Mouse (Mus musculus) forelimb bud, embryonic 11.5 days (tissue): ENCODE data around the gene Mkrn2os.
"Not testable (repeated sequence)": the region's sequence is repeated elsewhere in the genome, so short reads cannot be mapped to it uniquely, and the experiment has no call there.

Source experiments
- DNase-seq: peaks from one replicate; pipeline ENCODE4 v3.0.0-alpha.2; 2012; ENCODE audit warnings: low read depth, low spot score

Gene Mkrn2os

DNA sequence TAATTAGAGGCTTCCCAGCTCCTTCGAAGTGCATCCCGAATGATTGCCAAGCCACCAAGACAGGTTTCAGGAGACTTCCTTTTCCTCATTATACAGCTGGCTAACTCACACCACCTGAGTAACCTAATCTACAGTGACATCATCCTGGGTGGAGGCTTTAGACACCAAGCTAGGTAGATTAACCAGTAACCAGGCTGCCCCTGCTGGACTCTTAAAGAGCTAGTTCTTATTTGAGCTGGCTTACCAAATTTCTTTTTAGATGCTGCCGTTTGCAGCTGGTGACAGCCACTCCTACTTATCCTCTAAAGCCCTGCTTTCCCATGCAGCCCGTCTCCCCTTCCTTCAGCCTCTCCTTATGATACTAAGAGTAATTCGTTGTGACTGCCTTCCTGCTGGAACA lies at the start of gene Mkrn2os:
Gene Mkrn2os (minus strand): TSS at position 119 of the 400 bp plus-strand sequence.
- no peak for DNase-seq

DNA sequence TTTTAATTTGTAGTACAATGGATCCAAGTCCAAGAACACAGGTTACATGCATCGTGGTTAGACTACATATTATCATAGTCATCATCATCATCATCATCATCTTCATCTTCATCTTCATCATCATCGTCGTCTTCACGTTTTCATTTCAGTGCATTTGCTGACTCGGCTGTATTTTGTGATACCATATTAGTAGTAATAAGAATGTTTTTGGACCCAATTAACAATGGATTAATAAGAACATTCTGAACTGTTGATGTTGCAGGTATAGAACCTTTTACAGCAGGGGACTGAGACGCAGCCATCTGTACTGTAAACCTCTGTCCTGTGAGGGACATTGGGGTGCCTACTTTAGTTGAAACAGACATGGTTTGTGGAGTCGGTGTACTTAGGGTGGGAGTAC lies 45.8 kb upstream of the Mkrn2os start:
- DNase-seq: not testable (repeated sequence)

DNA sequence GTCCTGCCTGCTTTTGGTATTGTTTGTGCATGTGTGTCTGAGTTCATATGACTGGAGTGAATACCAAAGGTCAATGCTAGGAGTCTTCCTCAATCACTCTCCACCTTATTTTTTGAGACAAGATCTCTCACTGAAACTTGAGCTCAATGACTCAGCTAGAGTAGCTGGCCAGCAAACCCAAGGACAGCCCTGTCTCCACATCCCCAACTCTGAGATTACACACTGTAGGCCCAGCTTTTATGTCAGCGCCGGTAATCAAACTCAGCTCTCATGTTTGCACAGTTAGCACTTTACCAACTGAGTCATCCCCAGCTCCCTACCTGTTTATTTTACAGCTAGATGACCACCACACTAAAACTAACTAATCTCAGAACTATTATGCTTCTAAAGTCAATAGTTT lies 41.6 kb upstream of the Mkrn2os start:
- DNase-seq: no peak

DNA sequence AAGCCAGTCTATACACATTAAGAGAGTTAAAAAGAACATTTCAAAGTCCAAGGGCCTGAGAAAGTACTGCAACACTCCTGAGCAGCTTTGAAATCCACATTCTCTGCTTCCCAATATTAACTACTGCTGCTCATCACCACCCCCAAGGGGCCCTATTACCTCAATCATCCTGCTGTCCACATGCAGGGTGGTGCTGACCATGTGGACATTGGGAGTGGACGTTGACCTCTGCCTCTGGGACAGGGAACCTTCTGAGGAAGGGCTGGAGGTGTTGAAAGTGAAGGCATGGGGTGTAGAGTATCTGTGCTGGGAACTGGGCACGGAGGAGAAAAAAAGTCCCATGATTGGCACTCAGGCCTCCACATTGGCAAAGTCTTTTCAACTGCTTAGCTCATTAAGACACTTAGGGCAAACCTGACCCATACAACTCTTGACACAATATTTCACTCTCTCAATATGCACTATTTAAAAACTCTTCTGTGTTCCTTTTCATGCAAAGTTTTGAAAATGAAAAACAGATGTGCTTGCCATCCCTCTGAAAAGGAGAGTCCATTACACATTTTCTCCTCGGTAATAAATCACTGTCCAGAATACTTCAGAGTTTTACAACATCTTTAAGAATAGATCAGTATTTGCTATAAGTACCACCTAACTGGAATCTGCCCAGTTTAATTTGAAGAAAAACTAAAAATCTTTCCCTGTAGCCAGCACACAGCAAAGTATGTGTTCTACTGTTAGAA lies 38.9 kb upstream of the Mkrn2os start:
- no peak for DNase-seq

DNA sequence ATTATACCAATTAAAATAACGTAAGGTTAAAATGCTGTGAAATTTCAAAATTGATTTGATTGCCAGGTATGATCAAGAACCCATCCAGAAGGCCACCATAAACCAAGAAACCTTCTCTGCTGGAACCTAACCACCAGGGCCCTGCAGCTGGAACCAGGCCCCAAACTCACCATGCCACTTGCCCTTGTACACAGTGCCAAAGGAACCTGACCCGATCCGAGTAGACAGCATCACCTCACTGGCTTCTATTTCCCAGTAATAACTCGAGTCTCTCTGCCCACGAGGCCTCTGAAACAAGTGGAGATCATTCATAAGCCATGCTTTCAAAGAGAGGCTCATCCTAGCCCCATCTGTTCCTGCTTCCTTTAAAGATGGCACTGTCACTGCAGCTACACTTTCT lies 33.7 kb upstream of the Mkrn2os start:
- DNase-seq: no peak

DNA sequence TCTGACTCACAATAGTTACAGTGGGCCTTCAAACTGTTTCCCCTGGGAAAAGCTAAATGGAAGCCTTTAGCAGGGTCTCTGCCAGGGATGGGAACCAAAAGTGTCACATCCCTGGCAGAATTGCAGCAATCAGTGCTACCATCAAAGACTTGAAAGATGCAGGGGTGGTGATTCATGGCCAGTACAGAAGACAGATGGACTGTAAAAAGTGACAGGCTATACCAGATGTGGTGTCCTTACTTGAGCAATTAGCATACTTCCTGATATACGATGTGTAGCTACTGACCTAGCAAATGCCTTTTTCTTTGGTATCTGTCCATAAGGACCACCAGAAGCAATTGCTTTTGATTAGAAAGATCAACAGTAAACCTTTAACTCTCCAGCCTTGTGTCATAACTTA lies 28.6 kb upstream of the Mkrn2os start:
- no peak for DNase-seq

DNA sequence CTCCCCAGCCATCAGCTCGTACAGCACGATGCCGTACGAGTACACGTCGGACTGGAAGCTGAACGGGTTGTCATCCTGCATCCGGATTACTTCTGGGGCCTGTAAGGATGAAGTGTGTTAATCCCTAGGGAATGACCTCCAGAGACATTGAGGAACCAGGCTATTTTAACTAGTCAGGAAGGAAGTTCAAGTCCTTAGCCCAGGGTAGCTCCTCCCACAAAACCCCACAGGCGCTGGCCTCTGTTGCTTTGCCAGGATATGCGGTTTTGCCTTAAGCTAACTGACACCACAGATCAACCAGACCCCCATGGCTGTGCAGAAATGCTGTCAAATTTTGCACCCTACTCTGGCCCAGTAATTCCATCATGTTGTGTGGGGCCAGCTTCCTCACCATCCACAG lies 27.4 kb upstream of the Mkrn2os start:
- no peak for DNase-seq

DNA sequence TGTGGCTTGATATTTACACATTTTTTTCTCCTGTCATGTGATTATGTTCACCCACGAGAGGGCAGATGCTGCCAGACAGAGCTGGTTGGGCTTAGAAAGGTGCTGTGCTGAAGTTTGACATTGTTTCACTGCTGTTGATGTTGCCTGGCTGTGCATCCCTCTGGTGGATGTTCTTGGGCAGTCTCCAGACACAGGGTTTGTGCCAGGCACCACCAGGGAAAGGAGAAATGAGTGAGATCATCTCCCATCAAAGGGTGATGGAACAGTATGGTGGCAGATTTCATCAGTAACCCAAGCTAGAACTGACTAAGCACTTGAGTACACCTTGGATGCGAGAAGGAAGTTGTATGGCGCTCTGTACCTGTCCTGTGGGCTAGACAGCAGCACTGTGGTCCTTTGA lies 23.6 kb upstream of the Mkrn2os start:
- DNase-seq: no peak

DNA sequence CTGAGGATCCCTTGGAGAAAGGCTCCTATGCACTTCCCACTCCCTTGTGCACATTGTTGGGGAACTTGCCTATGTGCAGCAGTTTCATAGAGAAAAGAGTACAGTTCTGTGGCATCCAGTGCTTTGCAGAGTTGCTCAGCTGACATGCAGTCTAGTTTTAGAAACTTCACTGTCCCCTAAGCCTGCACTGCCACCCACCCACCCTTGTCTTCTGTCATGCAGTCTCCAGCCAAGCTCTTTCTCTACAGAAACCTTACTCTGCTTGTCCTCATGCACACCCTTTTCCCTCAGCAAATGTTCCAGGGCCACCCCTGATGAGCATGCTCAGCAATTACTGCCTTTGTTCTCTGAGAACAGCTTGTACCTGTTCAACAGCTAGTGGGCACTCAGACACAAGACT lies 21.4 kb upstream of the Mkrn2os start:
- no peak for DNase-seq

DNA sequence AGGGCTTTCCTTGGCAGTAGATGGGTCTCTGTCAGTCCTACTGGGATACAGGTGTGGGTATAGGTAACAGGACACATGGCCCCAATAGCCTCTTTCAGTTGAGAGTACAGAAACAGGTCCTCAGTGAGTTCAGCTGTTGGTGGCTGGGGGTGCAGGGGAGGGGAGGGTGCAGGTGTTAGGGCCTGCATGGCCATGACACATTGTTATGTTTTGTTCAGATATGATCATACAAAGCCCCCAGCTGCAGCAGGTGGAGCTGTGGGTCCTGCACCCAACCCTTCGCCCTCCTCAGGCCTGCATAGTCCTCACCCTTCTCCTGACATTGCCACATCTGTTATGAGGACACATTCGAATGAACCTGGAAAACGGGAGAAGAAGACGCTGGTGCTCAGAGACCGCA lies 17.9 kb upstream of the Mkrn2os start:
- no peak for DNase-seq

DNA sequence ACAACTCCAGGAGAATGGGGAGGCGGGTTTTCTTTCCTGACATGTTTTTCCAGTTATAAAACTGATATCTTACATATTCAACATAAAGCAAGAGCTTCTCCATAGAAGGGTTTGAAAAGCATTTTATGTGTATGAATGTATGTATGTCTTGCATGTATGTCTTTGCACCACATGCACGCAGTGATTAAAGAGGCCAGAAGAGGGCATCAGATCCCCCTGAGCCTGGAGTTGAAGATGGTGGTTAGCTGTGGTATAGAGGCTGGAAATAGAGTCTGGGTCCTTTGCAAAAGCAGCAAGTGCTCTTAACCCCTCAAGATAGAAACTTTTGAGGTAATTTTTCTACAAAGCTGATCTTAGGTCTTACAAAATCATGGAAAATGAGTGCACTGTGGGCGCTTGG lies 16.7 kb upstream of the Mkrn2os start:
- peak; percentile 35 for DNase-seq

DNA sequence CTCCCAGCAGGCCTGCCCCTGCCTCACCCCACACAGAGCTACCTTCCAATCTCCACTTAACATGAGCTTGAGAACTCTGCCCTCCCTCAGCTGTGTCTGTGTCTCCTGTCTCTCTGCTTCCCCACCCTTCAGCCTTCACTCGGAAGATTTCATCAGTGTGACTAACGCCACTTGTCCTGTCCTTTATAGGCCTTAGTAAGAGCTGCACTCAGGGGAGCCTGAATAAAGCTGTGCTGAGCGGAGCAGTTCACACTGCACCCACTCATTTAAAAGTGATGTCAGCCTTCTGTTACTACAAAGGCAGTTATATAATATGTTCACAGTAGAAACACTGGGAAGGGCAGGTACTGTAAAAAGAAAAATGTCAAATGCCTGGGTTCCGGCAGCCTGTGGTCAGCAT lies 15.1 kb upstream of the Mkrn2os start:
- no peak for DNase-seq

DNA sequence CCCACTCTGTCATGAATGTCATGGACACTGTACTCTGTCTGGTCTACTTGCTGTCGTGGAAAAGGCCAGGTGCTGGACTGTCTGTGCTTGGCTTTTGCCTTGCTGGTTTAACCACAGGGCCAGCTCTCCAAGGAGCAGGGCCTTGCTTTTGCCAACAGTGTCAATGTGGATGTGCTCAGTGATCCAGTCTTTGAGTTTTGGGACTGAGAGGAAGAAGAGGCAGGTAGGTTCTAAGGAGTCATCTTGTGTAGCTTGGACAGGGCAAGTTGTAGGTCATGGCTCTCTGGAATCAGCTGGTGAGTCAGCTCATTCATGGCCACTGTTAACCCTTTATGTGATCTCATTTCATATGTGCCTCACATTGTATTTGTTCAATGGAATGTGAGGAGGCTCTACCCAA lies 14.1 kb upstream of the Mkrn2os start:
- DNase-seq: no peak

DNA sequence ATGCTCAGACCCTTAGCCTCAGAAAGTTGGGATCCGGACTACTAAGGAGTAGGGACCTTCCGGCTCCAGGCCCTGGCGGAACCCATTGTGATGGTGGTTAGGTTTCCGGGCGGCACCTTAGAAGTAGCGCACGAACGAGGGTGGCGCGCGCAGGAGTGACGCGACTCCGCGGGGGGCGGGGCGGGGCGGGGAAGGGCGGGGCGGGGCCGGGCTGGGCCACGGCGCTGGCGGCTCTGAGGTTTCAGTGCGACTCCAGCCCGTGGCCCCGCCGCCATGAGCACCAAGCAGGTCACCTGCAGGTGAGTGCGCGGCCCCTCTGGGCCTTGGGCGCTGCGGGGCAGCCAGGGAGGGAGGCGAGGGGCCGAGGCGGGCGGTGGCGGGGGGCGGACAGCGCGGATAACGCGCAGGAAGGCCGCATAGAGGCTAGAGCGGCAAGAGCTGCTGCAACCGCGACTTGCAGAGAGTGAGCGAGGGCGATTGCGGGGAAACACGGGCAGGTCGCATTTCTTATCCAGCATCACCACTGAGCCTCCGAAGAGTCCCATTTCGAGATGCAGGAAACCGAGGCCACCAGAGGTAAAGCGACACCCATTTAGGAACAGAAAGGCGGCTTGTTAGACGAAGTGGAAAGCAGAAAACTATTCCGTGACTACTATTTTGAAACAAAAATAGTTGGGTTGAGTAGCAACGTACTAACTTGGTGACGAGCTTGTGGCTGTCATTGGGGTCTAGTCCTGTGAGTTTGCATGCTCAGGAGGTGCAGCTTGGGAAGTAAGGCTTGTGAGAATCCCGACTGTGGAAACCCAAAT lies 9.5 kb upstream of the Mkrn2os start, which contains the start of gene Mkrn2:
Gene Mkrn2 (plus strand): TSS at position 188 of the 809 bp plus-strand sequence.
- peak; percentile 87 for DNase-seq

DNA sequence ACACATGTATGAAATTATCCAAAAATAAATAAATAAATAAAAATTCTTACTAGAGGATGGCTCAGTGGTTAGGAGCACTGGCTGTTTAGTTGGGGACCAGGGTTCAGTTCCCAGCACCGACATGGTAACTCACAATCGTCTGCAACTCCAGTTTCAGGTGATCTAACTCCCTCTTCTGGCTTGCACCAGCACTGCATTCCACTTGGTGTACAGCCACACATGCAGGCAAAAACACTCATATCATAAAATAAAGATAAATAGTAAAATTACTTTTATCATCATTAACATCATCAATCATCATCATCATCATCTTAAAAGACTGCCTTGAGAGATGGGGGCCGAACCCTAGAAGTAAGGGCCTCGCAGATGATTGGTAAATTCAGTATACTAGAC lies 8.9 kb upstream of the Mkrn2os start:
- peak; percentile 12 for DNase-seq

DNA sequence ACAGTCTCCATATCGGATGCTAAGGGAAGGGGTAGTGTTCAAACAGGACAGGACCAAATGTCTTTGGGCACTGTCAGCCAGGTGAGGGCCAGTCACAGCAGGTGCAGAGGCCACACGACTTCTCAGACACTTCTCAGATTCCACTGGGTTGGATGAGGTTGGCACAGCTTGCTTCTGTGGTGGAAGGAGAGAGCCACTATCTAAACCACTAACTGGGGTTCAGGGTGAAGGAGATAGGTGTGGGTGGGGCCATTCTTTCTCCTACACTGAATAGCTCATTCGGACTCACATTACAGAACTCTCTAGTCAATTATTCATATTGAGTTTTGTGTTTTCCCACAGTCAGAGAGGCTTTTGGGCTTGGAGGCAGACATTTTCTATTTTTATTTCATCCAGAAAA lies 3.3 kb upstream of the Mkrn2os start:
- DNase-seq: no peak

DNA sequence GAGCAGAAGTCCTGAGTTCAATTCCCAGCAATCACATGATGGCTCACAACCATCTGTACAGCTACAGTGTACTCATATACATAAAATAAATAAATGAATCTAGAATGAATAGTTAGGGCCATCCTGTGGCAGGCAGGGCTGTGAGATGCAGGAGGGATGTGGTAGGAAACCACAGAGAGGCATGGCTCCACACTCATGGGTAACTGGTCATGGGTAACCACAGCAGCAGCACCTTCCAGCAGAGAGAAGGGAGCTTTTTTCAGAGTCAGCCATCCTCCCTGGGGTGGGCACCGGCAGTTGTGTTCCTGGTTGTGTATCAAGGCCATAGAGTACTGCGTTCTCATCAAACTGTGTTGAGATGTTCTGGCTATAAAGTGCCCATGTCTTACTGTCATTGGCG lies 2.1 kb upstream of the Mkrn2os start:
- no peak for DNase-seq

DNA sequence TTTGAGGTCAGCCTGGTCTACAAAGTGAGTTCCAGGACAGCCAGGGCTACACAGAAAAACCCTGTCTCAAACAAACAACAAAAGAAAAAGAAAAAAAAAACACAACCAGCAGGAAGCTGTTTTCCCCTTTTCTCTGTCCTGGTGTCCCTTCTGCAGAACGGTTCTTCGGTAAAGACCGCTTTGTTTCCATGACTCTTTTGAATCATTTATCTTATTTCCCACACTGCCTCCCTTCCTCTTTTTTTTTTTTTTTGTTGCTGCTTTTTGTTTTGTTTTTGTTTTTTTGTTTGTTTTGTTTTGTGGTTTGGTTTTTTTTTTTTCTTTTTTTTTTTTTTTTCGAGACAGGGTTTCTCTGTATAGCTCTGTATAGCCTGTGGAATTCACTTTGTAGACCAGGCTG lies 876 bp upstream of the Mkrn2os start:
- DNase-seq: no peak

DNA sequence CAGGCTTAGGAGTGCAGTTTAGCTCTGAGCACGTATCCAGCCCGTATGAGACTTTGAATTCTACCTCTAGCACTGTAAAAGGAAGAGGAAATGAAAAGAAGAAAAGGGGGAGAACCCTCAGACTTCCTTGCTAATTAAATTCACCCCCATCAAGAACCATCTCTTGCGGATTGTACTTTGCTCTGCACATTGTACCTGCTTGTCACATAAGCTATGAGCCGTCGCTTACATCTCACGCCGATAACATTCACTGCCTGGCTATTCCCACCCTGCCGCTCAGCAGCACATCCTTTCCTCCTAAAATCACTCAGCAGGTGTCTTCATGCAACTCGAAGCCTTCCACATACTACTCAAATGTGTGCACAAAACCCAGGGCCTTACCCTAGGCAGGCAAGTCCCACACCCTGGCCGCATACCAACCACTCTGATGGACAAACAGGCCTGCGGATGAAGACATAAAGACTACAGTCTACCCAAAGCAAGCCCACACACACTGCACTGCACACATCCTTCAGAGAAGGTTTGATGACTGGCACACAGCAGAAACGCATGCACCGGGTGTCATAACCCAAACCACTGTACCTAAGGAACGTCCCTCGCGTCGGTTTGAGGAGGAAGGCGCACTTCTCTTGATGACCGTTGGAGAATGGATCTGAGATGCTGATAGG lies 550 bp downstream of the Mkrn2os start:
- DNase-seq: no peak

DNA sequence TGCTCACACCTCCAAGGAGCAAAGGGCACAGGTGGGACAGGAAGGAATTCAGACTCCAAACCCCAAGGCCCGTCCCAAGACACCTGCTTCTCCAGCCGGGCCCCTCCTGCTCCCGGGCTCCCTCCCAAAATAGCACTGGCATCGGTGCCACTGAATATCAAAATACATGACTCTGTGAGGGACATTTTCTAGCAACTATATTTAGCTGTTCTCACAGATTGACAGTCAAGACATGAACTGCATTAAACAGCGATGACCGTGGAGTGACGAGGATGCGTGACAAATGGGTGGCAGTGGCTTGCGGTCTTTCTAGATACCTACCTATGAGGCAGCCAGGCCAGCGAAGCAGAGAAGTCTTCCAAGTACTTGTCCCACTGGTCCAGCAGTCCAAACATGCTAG lies 6.1 kb downstream of the Mkrn2os start:
- no peak for DNase-seq

DNA sequence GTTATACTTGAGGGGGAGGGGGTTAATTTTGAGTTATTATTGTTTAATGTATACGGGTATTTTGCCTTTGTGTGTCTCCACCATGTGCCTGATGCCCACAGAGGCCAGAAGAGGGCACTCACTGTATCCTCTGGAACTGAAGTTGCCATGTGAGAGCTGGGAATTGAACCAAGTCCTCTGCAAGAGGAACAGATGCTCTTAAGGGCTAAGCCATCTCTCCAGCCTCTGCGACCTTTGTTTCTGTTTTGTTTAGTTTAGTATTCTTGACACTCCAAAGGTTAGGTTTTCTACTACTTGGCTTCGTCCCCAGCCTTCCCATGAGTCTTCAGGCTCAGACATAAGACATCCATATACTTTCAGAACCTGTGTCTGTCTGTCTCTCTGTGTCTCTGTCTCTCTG lies 8.2 kb downstream of the Mkrn2os start:
- DNase-seq: no peak

DNA sequence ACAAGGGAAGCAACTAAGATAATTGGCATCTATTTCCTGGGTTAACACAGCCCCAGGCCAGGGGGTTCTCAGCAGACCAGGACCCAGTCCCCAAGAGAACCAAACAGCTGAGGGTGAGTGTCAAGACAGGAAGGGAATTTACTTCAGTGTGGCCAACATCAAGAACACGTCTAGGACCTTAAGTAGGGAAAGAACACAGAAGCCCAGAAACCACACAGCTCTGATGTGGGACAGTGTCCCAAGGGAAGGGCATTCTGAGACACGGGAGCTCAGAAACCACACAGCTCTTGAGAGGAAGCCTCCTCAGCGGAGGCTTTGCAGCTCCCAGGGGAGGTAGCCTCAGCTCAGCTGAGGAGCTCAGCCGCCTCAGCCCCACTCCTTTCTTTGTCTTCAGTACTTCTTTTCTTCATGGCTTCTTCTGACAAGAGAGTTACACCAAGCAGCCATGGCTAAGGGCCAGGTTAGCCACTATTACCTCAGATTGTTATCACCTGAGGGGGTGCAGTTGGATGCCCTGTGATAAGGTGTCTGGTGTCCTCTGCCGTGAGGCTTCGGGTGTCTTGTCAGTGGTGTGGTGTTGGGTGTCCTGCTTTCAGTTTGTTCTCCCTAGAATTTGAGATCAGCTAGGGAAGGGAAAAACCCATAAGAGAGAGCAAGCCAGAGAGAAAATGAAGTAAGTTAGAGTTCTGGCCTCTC lies 8.8 kb downstream of the Mkrn2os start:
- DNase-seq: no peak
